Mouse (Mus musculus) megakaryocyte, adult 5-6 weeks (primary cell): Measurements from ENCODE around the gene Zfp239. TPM values are rescaled to one million over a fixed set of nuclear protein-coding genes. Genes with fewer than 3 reads are reported as not detected.

Experiments
- ATAC-seq: 2 replicates; pipeline ENCODE4 v1.8.0; 2016; ENCODE audit warnings: mild to moderate bottlenecking, inconsistent platforms; ENCODE audit not compliant: poor library complexity, severe bottlenecking
- total RNA-seq, 2 experiments: library from RNA; stranded (forward) in 1 of 2; stranded (reverse) in 1 of 2; fragments of 153-499, 151-499 nt in 1 of 2; fragments of 221-1000, 200-1000 nt in 1 of 2; gene quantifications; 2 replicates each; pipeline versions ENCODE4 v1.2.3 to v1.2.4; 2015 to 2017

The Zfp239 gene
- total RNA-seq, 2 experiments from 2014 or later: 0.40 TPM; not detected in 1

GRCm38 (mm10) chr6:117906590-117907271, 44.8 kb downstream of the Zfp239 start:
- ATAC-seq: peak; percentile 83

GRCm38 (mm10) chr6:117907301-117907978, 45.5 kb downstream of the Zfp239 start:
- ATAC-seq: peak; percentile 73

GRCm38 (mm10) chr6:117907979-117908355, 46.1 kb downstream of the Zfp239 start:
- ATAC-seq: peak; percentile 7

- no peak for ATAC-seq
These were observed 46.6 kb downstream of the Zfp239 start for GRCm38 (mm10) chr6:117908424-117908900.

- no peak for ATAC-seq
These were observed 48.3 kb downstream of the Zfp239 start for GRCm38 (mm10) chr6:117910120-117910661.

- no peak for ATAC-seq
These were observed 52.6 kb downstream of the Zfp239 start for GRCm38 (mm10) chr6:117914541-117914940.

GRCm38 (mm10) chr6:117916205-117916736, 54.4 kb downstream of the Zfp239 start:
- ATAC-seq: no peak

GRCm38 (mm10) chr6:117916737-117917426, 55.0 kb downstream of the Zfp239 start:
- ATAC-seq: peak; percentile 87

GRCm38 (mm10) chr6:117917576-117917975, 55.7 kb downstream of the Zfp239 start:
- ATAC-seq: peak; percentile 32

GRCm38 (mm10) chr6:117918043-117918442, 56.1 kb downstream of the Zfp239 start:
- ATAC-seq: no peak

GRCm38 (mm10) chr6:117920659-117921640, 59.0 kb downstream of the Zfp239 start:
- peak; percentile 53 for ATAC-seq

- ATAC-seq: no peak
These were observed 60.1 kb downstream of the Zfp239 start for GRCm38 (mm10) chr6:117922041-117922440.

Other genes starting within 250 kb of the Zfp239 start
- 15.5 and 17.3 TPM in 2 replicates for gene Zfp637, start 20.9 kb upstream of the Zfp239 start, total RNA-seq (2015)
- 13.4 and 14.1 TPM in 2 replicates for gene Zfp637, start 20.9 kb upstream of the Zfp239 start, total RNA-seq (2017)
- gene Hnrnpf, start 38.2 kb downstream of the Zfp239 start, total RNA-seq (2015): 648 and 668 TPM in 2 replicates
- 1,188 and 1,238 TPM in 2 replicates for gene Hnrnpf, start 38.2 kb downstream of the Zfp239 start, total RNA-seq (2017)
- not detected in 2 replicates for gene Fxyd4, start 75.6 kb downstream of the Zfp239 start, total RNA-seq (2015)
- gene Fxyd4, start 75.6 kb downstream of the Zfp239 start, total RNA-seq (2017): not detected in 2 replicates
- gene Rasgef1a, start 149.3 kb downstream of the Zfp239 start, total RNA-seq (2015): 0.09 TPM in 1 of 2 replicates, not detected in the other
- gene Rasgef1a, start 149.3 kb downstream of the Zfp239 start, total RNA-seq (2017): 0.29 TPM in 1 of 2 replicates, not detected in the other